Mouse (Mus musculus): Measurements from ENCODE around the gene Smad5. TPM values are rescaled to one million over a fixed set of nuclear protein-coding genes. Genes with fewer than 3 reads are reported as not detected.

The Smad5 gene
- polyA plus RNA-seq, 1 experiment from 2014 or later = 34.8 TPM

- Histone ChIP-seq H3K36me3 (ENCODE audit: control insufficient read depth, insufficient read depth, low read length) (no peaks in the 10 kb centered on the region), H3K4me3 (ENCODE audit: low read length) (no peak overlapping the region), H3K27me3 (ENCODE audit: control insufficient read depth, insufficient read depth, low read depth, low read length) (no peaks in the 10 kb centered on the region), H3K27ac (ENCODE audit: low read length) (peak overlapping the region; percentile 81), H3K4me1 (replicated peaks; ENCODE audit: control insufficient read depth, insufficient read depth, low read length) (peaks cover 30% of the 10 kb centered on the region), H3K4me2 (ENCODE audit: low read depth, low read length) (peak overlapping the region; percentile 1; the same call in 1 of the 2 replicates), H3K9me3 (ENCODE audit: control insufficient read depth, low read length) (no peaks in the 10 kb centered on the region), H3K9ac (ENCODE audit: low read length) (no peak overlapping the region)
- peak; percentile 56 for ATAC-seq (ENCODE audit: low read depth)
- 14% methylated on average over 10 of the region's 10 CpGs for WGBS
Measured at GRCm38 (mm10) chr13:56678188-56678787, 24.5 kb upstream of the Smad5 start.

- Histone ChIP-seq H3K4me3 (ENCODE audit: low read length) (no peak overlapping the region), H3K36me3 (ENCODE audit: control insufficient read depth, insufficient read depth, low read length) (no peaks in the 10 kb centered on the region), H3K4me2 (ENCODE audit: low read depth, low read length) (peak overlapping the region; percentile 1; the same call in 1 of the 2 replicates), H3K4me1 (replicated peaks; ENCODE audit: control insufficient read depth, insufficient read depth, low read length) (peaks cover 32% of the 10 kb centered on the region), H3K9me3 (ENCODE audit: control insufficient read depth, low read length) (no peaks in the 10 kb centered on the region), H3K27me3 (ENCODE audit: control insufficient read depth, insufficient read depth, low read depth, low read length) (no peaks in the 10 kb centered on the region), H3K27ac (ENCODE audit: low read length) (peak overlapping the region; percentile 81), H3K9ac (ENCODE audit: low read length) (no peak overlapping the region)
- peak; percentile 3; the same call in 1 of the 2 replicates for ATAC-seq (ENCODE audit: low read depth)
- 43% methylated on average over 10 of the region's 10 CpGs for WGBS
Measured at GRCm38 (mm10) chr13:56678826-56679504, 23.8 kb upstream of the Smad5 start.

GRCm38 (mm10) chr13:56681924-56682323, 20.9 kb upstream of the Smad5 start:
- no peak overlapping the region for H3K4me3 ChIP-seq (ENCODE audit: low read length)
- H3K4me1 ChIP-seq (replicated peaks; ENCODE audit: control insufficient read depth, insufficient read depth, low read length) = peaks cover 32% of the 10 kb centered on the region
- no peaks in the 10 kb centered on the region for H3K27me3 ChIP-seq (ENCODE audit: control insufficient read depth, insufficient read depth, low read depth, low read length)
- H3K9me3 ChIP-seq (ENCODE audit: control insufficient read depth, low read length) = no peaks in the 10 kb centered on the region
- 45% methylated on average over 4 of the region's 4 CpGs for WGBS
- peak overlapping the region; percentile 33 for H3K4me2 ChIP-seq (ENCODE audit: low read depth, low read length)
- no peak overlapping the region for H3K9ac ChIP-seq (ENCODE audit: low read length)
- H3K27ac ChIP-seq (ENCODE audit: low read length) = peak overlapping the region; percentile 68
- ATAC-seq (ENCODE audit: low read depth) = peak; percentile 23; the same call in 1 of the 2 replicates
- H3K36me3 ChIP-seq (ENCODE audit: control insufficient read depth, insufficient read depth, low read length) = no peaks in the 10 kb centered on the region

- Histone ChIP-seq H3K36me3 (ENCODE audit: control insufficient read depth, insufficient read depth, low read length) (no peaks in the 10 kb centered on the region), H3K27ac (ENCODE audit: low read length) (peak overlapping the region; percentile 68), H3K4me3 (ENCODE audit: low read length) (no peak overlapping the region), H3K4me1 (replicated peaks; ENCODE audit: control insufficient read depth, insufficient read depth, low read length) (peaks cover 32% of the 10 kb centered on the region), H3K9ac (ENCODE audit: low read length) (0 out of 2 replicates have a peak overlapping the region, but pooled peaks have one; percentile 7), H3K27me3 (ENCODE audit: control insufficient read depth, insufficient read depth, low read depth, low read length) (no peaks in the 10 kb centered on the region), H3K4me2 (ENCODE audit: low read depth, low read length) (peak overlapping the region; percentile 33), H3K9me3 (ENCODE audit: control insufficient read depth, low read length) (no peaks in the 10 kb centered on the region)
- peak; percentile 82 for ATAC-seq (ENCODE audit: low read depth)
- 47% methylated on average over 17 of the region's 17 CpGs for WGBS
Measured at GRCm38 (mm10) chr13:56682326-56682725, 20.5 kb upstream of the Smad5 start.

- no peak overlapping the region for H3K9ac ChIP-seq (ENCODE audit: low read length)
- no peak overlapping the region for H3K4me3 ChIP-seq (ENCODE audit: low read length)
- H3K27me3 ChIP-seq (ENCODE audit: control insufficient read depth, insufficient read depth, low read depth, low read length) = no peaks in the 10 kb centered on the region
- WGBS = 77% methylated on average over 7 of the region's 7 CpGs
- H3K27ac ChIP-seq (ENCODE audit: low read length) = no peak overlapping the region
- H3K4me1 ChIP-seq (replicated peaks; ENCODE audit: control insufficient read depth, insufficient read depth, low read length) = peaks cover 25% of the 10 kb centered on the region
- H3K9me3 ChIP-seq (ENCODE audit: control insufficient read depth, low read length) = no peaks in the 10 kb centered on the region
- H3K36me3 ChIP-seq (ENCODE audit: control insufficient read depth, insufficient read depth, low read length) = no peaks in the 10 kb centered on the region
- no peak for ATAC-seq (ENCODE audit: low read depth)
- H3K4me2 ChIP-seq (ENCODE audit: low read depth, low read length) = no peak overlapping the region
Measured at GRCm38 (mm10) chr13:56683306-56683705, 19.5 kb upstream of the Smad5 start.

- no peaks in the 10 kb centered on the region for H3K36me3 ChIP-seq (ENCODE audit: control insufficient read depth, insufficient read depth, low read length)
- H3K9ac ChIP-seq (ENCODE audit: low read length) = no peak overlapping the region
- WGBS = 48% methylated on average over 7 of the region's 7 CpGs
- H3K4me2 ChIP-seq (ENCODE audit: low read depth, low read length) = no peak overlapping the region
- no peaks in the 10 kb centered on the region for H3K4me1 ChIP-seq (replicated peaks; ENCODE audit: control insufficient read depth, insufficient read depth, low read length)
- no peak for ATAC-seq (ENCODE audit: low read depth)
- H3K27ac ChIP-seq (ENCODE audit: low read length) = no peak overlapping the region
- no peaks in the 10 kb centered on the region for H3K27me3 ChIP-seq (ENCODE audit: control insufficient read depth, insufficient read depth, low read depth, low read length)
- H3K9me3 ChIP-seq (ENCODE audit: control insufficient read depth, low read length) = no peaks in the 10 kb centered on the region
- H3K4me3 ChIP-seq (ENCODE audit: low read length) = no peak overlapping the region
Measured at GRCm38 (mm10) chr13:56692011-56692410, 10.8 kb upstream of the Smad5 start.

- no peak overlapping the region for H3K4me3 ChIP-seq (ENCODE audit: low read length)
- H3K9me3 ChIP-seq (ENCODE audit: control insufficient read depth, low read length) = no peaks in the 10 kb centered on the region
- H3K27me3 ChIP-seq (ENCODE audit: control insufficient read depth, insufficient read depth, low read depth, low read length) = no peaks in the 10 kb centered on the region
- no peaks in the 10 kb centered on the region for H3K36me3 ChIP-seq (ENCODE audit: control insufficient read depth, insufficient read depth, low read length)
- 82% methylated on average over 6 of the region's 6 CpGs for WGBS
- H3K4me2 ChIP-seq (ENCODE audit: low read depth, low read length) = no peak overlapping the region
- no peak overlapping the region for H3K9ac ChIP-seq (ENCODE audit: low read length)
- H3K27ac ChIP-seq (ENCODE audit: low read length) = no peak overlapping the region
- H3K4me1 ChIP-seq (replicated peaks; ENCODE audit: control insufficient read depth, insufficient read depth, low read length) = no peaks in the 10 kb centered on the region
- no peak for ATAC-seq (ENCODE audit: low read depth)
Measured at GRCm38 (mm10) chr13:56692644-56693043, 10.2 kb upstream of the Smad5 start.

GRCm38 (mm10) chr13:56695701-56696100, 7.1 kb upstream of the Smad5 start:
- Histone ChIP-seq H3K4me3 (ENCODE audit: low read length) (no peak overlapping the region), H3K27ac (ENCODE audit: low read length) (no peak overlapping the region), H3K36me3 (ENCODE audit: control insufficient read depth, insufficient read depth, low read length) (no peaks in the 10 kb centered on the region), H3K4me1 (replicated peaks; ENCODE audit: control insufficient read depth, insufficient read depth, low read length) (no peaks in the 10 kb centered on the region; the same call in 1 of the 2 replicates), H3K4me2 (ENCODE audit: low read depth, low read length) (no peak overlapping the region), H3K9ac (ENCODE audit: low read length) (no peak overlapping the region), H3K9me3 (ENCODE audit: control insufficient read depth, low read length) (0 out of 2 replicates have a peak, but pooled peaks cover 3% of the 10 kb centered on the region), H3K27me3 (ENCODE audit: control insufficient read depth, insufficient read depth, low read depth, low read length) (no peaks in the 10 kb centered on the region)
- 74% methylated on average over 5 of the region's 5 CpGs for WGBS
- ATAC-seq (ENCODE audit: low read depth) = no peak

- WGBS = 68% methylated on average over 5 of the region's 5 CpGs
- no peaks in the 10 kb centered on the region for H3K27me3 ChIP-seq (ENCODE audit: control insufficient read depth, insufficient read depth, low read depth, low read length)
- H3K4me3 ChIP-seq (ENCODE audit: low read length) = no peak overlapping the region
- H3K36me3 ChIP-seq (ENCODE audit: control insufficient read depth, insufficient read depth, low read length) = no peaks in the 10 kb centered on the region
- H3K4me1 ChIP-seq (replicated peaks; ENCODE audit: control insufficient read depth, insufficient read depth, low read length) = no peaks in the 10 kb centered on the region; the same call in 1 of the 2 replicates
- H3K4me2 ChIP-seq (ENCODE audit: low read depth, low read length) = no peak overlapping the region
- H3K9ac ChIP-seq (ENCODE audit: low read length) = no peak overlapping the region; the same call in 1 of the 2 replicates
- no peak for ATAC-seq (ENCODE audit: low read depth)
- no peak overlapping the region for H3K27ac ChIP-seq (ENCODE audit: low read length)
- H3K9me3 ChIP-seq (ENCODE audit: control insufficient read depth, low read length) = 0 out of 2 replicates have a peak, but pooled peaks cover 3% of the 10 kb centered on the region
Measured at GRCm38 (mm10) chr13:56696699-56697098, 6.1 kb upstream of the Smad5 start.

Data from lung, embryonic 16.5 days (tissue).